Comparison of ENCODE assay signal across 19 mouse cellular contexts in genomic region chr2:105916671-105917070, GRCm38 (mm10). TPM values are rescaled to one million over a fixed set of nuclear protein-coding genes. Genes with fewer than 3 reads are reported as not detected.
A peak's percentile ranks its signal among the peaks of the same experiment; 100 is the strongest.
DNase-seq lines count a peak whose midpoint lies in the region; ATAC-seq and TF ChIP-seq lines count a peak whose summit lies in the region.
"Had no signal": no experiment of that assay in that cellular context is flagged by ENCODE, and none has a peak within 500 bp of the region (broad histone marks: within the 10 kb centered on the region; RNA-seq: fewer than 3 reads in every experiment).

No protein-coding gene starts in this region.

- no peaks in the 10 kb centered on the region for H3K9me3 ChIP-seq in kidney, embryonic 14.5 days (ENCODE audit: control insufficient read depth, low read length)
- H3K9me3 ChIP-seq: neural tube, embryonic 13.5 days had no signal

- ATAC-seq in kidney, embryonic 14.5 days (ENCODE audit: low FRiP score, low TSS enrichment) = no peak
- peak; percentile 42 for ATAC-seq in megakaryocyte progenitor cell, adult 5-6 weeks (replicated peaks; ENCODE audit: poor library complexity)
- ATAC-seq: forebrain, postnatal 0 days had no signal

- TF ChIP-seq CTCF in kidney, adult 2 months (conservative IDR thresholded peaks at IDR 0.05; ENCODE audit: insufficient read depth, insufficient read length, low read depth, low read length) = no peak

- no peak overlapping the region for H3K27ac ChIP-seq in kidney, adult 2 months (ENCODE audit: insufficient read depth, low read depth, low read length)
- no peak overlapping the region for H3K27ac ChIP-seq in kidney, embryonic 14.5 days (ENCODE audit: low read depth, low read length)
- H3K27ac ChIP-seq: gastrocnemius, adult 2 months; heart, adult 2 months; kidney, postnatal 0 days; layer of hippocampus, adult 2 months; liver, embryonic 14.5 days; neural tube, embryonic 13.5 days had no signal

- no peak overlapping the region for H3K4me2 ChIP-seq in kidney, embryonic 14.5 days (replicated peaks; ENCODE audit: low read depth, low read length)
- H3K4me2 ChIP-seq: neural tube, embryonic 13.5 days had no signal

- TF ChIP-seq POLR2A in kidney, adult 2 months (IDR thresholded peaks at IDR 0.05; ENCODE audit: low read depth, low read length) = no peak

- H3K4me3 ChIP-seq in kidney, adult 2 months (ENCODE audit: insufficient read depth, low read depth, low read length) = no peak overlapping the region
- no peak overlapping the region for H3K4me3 ChIP-seq in kidney, embryonic 14.5 days (ENCODE audit: low read length)
- H3K4me3 ChIP-seq: gastrocnemius, adult 2 months; heart, adult 2 months; layer of hippocampus, adult 2 months; megakaryocyte, embryonic 14.5 days; neural tube, embryonic 13.5 days had no signal

- WGBS in kidney, adult 2 months = 96% methylated on average over 1 of the region's 1 CpGs
- WGBS in kidney, embryonic 14.5 days = 94% methylated on average over 1 of the region's 1 CpGs

- no peaks in the 10 kb centered on the region for H3K4me1 ChIP-seq in kidney, adult 2 months (ENCODE audit: control insufficient read depth, insufficient read depth, low read length)
- no peaks in the 10 kb centered on the region for H3K4me1 ChIP-seq in kidney, embryonic 14.5 days (ENCODE audit: control insufficient read depth, insufficient read depth, low read length)
- H3K4me1 ChIP-seq: neural tube, embryonic 13.5 days had no signal

- DNase-seq in adrenal gland, adult 2 months = peak; percentile 30
- no peak for DNase-seq in adrenal gland, postnatal 4 days (ENCODE audit: low spot score in 2 of 2)
- peak; percentile 29 for DNase-seq in kidney, adult 2 months
- DNase-seq in adipocyte (ENCODE audit: low spot score) = peak; percentile 66
- no peak for DNase-seq in kidney, adult 18-20 months
- no peak for DNase-seq in layer of hippocampus, postnatal 10 days (ENCODE audit: low spot score in 2 of 2)
- DNase-seq: cerebellum, adult 9-11 months; forebrain, postnatal 0 days; gastrocnemius, adult 2 months; heart, adult 2 months; right cerebral cortex, postnatal 14 days; thymus, postnatal 14 days had no signal

- H3K36me3 ChIP-seq in kidney, adult 2 months (ENCODE audit: control insufficient read depth, insufficient read depth, low read length) = no peaks in the 10 kb centered on the region
- no peaks in the 10 kb centered on the region for H3K36me3 ChIP-seq in kidney, embryonic 14.5 days (ENCODE audit: control insufficient read depth, insufficient read depth, low read length)
- H3K36me3 ChIP-seq: neural tube, embryonic 13.5 days had no signal

- H3K27me3 ChIP-seq in kidney, adult 2 months (replicated peaks; ENCODE audit: control insufficient read depth, insufficient read depth, low read length) = no peaks in the 10 kb centered on the region
- H3K27me3 ChIP-seq in kidney, embryonic 14.5 days (ENCODE audit: control insufficient read depth, insufficient read depth, low read length) = no peaks in the 10 kb centered on the region
- H3K27me3 ChIP-seq: megakaryocyte, embryonic 14.5 days; neural tube, embryonic 13.5 days had no signal

- H3K9ac ChIP-seq in kidney, embryonic 14.5 days (ENCODE audit: low read depth, low read length) = no peak overlapping the region
- H3K9ac ChIP-seq: forebrain, postnatal 0 days; liver, embryonic 14.5 days; neural tube, embryonic 13.5 days had no signal

RNA-seq across cellular contexts. Expression of gene Immp1l, which starts 12.2 kb away (rescaled TPM):
- total RNA-seq in adrenal gland, adult 2 months (2021) = 10 to 100 TPM; 46.4 to 52.7 TPM
- 1.4 and 1.9 TPM in 2 replicates for polyA plus RNA-seq in adrenal gland, adult 2 months (2012; rRNA removed)
- total RNA-seq in adrenal gland, postnatal 4 days (2021) = 10 to 100 TPM; 35.6 to 37.1 TPM
- 14.0 and 25.6 TPM in 2 replicates for polyA plus RNA-seq in kidney, adult 2 months (2012; rRNA removed)
- 133 and 174 TPM in 2 replicates for polyA plus RNA-seq in kidney, embryonic 14.5 days (2014; fragmentation: Nextera tagmentation; extraction: Ambion mirVana)
- 55.0 and 74.3 TPM in 2 replicates for total RNA-seq in megakaryocyte progenitor cell, adult 5-6 weeks (2015)
- 50.6 and 56.1 TPM in 2 replicates for total RNA-seq in megakaryocyte progenitor cell, adult 5-6 weeks (2017)
- total RNA-seq in layer of hippocampus, postnatal 10 days (2021) = 10 to 100 TPM; 32.7 to 35.5 TPM

RNA-seq across cellular contexts. Expression of gene Elp4, which starts 12.3 kb away (rescaled TPM):
- total RNA-seq in adrenal gland, adult 2 months (2021) = 10 to 100 TPM; 12.9 to 17.1 TPM
- 12.6 and 16.9 TPM in 2 replicates for polyA plus RNA-seq in adrenal gland, adult 2 months (2012; rRNA removed)
- 10 to 100 TPM; 20.8 to 23.6 TPM for total RNA-seq in adrenal gland, postnatal 4 days (2021)
- polyA plus RNA-seq in kidney, adult 2 months (2012; rRNA removed) = 2.4 and 3.3 TPM in 2 replicates
- 43.6 and 44.4 TPM in 2 replicates for polyA plus RNA-seq in kidney, embryonic 14.5 days (2014; fragmentation: Nextera tagmentation; extraction: Ambion mirVana)
- total RNA-seq in megakaryocyte progenitor cell, adult 5-6 weeks (2015) = 20.2 and 24.0 TPM in 2 replicates
- 11.4 and 16.0 TPM in 2 replicates for total RNA-seq in megakaryocyte progenitor cell, adult 5-6 weeks (2017)
- total RNA-seq in layer of hippocampus, postnatal 10 days (2021) = 10 to 100 TPM; 20.2 to 29.6 TPM

Comparison
In these comparisons a context has a peak if more than half of its experiments do, and no peak if none do; other contexts are left out.
1. DNase-seq: peak in adrenal gland, adult 2 months (single experiment), kidney, adult 2 months (single experiment) and adipocyte (single experiment); none in adrenal gland, postnatal 4 days (0 of 2), kidney, adult 18-20 months (single experiment) and layer of hippocampus, postnatal 10 days (0 of 2).